Mouse (Mus musculus) CH12.LX (cell line): Measurements from ENCODE around the gene Smad9.

Experiments
- CTCF ChIP-seq, 2 experiments: IDR thresholded peaks in 1 of 2; conservative IDR thresholded peaks in 1 of 2; 2 replicates each; pipeline ENCODE4 v1.5.1; 2011 to 2012; ENCODE audit warnings: low read depth in 2 of 2, low read length in 2 of 2, improper control_type of control experiment in 1 of 2, inconsistent platforms in 1 of 2, mild to moderate bottlenecking in 1 of 2, moderate library complexity in 1 of 2
- E2F4 ChIP-seq: IDR thresholded peaks from 2 replicates; pipeline ENCODE4 v1.6.1; 2011; ENCODE audit warnings: low read depth, low read length, improper control_type of control experiment; ENCODE audit not compliant: insufficient replicate concordance
- EP300 ChIP-seq: IDR thresholded peaks from 2 replicates; pipeline ENCODE4 v1.6.1; 2011; ENCODE audit warnings: low read length, improper control_type of control experiment
- IRF4 ChIP-seq: IDR thresholded peaks from 2 replicates; pipeline ENCODE4 v1.6.1; 2014; ENCODE audit warnings: low read depth, mild to moderate bottlenecking, inconsistent platforms, low read length, improper control_type of control experiment
- MAFK ChIP-seq: IDR thresholded peaks from 2 replicates; pipeline ENCODE4 v1.6.1; 2011; ENCODE audit warnings: low read length, improper control_type of control experiment; ENCODE audit not compliant: insufficient replicate concordance
- MAX ChIP-seq: IDR thresholded peaks from 2 replicates; pipeline ENCODE4 v1.6.1; 2011; ENCODE audit warnings: low read length, improper control_type of control experiment
- MXI1 ChIP-seq: IDR thresholded peaks from 2 replicates; pipeline ENCODE4 v1.6.1; 2011; ENCODE audit warnings: mild to moderate bottlenecking, low read depth, low read length, improper control_type of control experiment
- ZMIZ1 ChIP-seq: IDR thresholded peaks from 2 replicates; pipeline ENCODE4 v1.6.1; 2012; ENCODE audit warnings: low read depth, mild to moderate bottlenecking, inconsistent platforms, low read length, improper control_type of control experiment

GRCm38 (mm10) chr3:54756058-54756457 lies 676 bp downstream of the Smad9 start:
- TF ChIP-seq MAFK = no peak
- TF ChIP-seq ZMIZ1 = no peak
- TF ChIP-seq EP300 = no peak
- no peak for TF ChIP-seq IRF4
- TF ChIP-seq CTCF (conservative IDR thresholded peaks at IDR 0.05 in 1 of 2, IDR thresholded peaks at IDR 0.05 in 1 of 2; ENCODE audit: low read depth in 2 of 2, low read length in 2 of 2) = no peak
- no peak for TF ChIP-seq E2F4
- TF ChIP-seq MXI1 = no peak
- TF ChIP-seq MAX = no peak
